Mouse (Mus musculus): Measurements from ENCODE around the gene Auh. TPM values are rescaled to one million over a fixed set of nuclear protein-coding genes. Genes with fewer than 3 reads are reported as not detected.
A peak's percentile ranks its signal among the peaks of the same experiment; 100 is the strongest.

Gene Auh
- total and polyA plus RNA-seq, 3 experiments = 14.7 to 19.5 TPM; not detected in 1

DNA sequence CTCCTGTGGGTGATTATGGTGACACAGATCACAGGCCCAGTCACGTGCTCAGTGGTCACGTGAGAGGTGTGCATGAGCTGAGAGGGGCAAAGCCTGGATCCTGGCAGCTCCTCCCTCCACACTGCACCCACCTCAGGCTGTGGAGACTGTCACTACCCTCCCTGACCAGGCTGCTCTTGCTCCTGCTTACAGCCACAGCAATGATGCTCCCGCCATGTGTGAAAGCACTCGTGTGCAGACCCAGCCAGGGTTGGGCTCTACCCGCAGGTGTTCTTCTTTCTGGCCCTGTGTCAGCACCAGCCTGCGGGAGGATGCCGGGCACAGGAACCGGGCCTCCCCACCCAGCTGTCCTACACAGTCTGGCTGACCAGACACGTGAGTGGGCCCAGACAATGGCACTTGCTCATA, 80.1 kb downstream of the Auh start:
- no peaks in the 10 kb centered on the region for H3K4me1 ChIP-seq (ENCODE audit: control insufficient read depth in 1 of 2, insufficient read depth in 2 of 2, low read length in 2 of 2)

DNA sequence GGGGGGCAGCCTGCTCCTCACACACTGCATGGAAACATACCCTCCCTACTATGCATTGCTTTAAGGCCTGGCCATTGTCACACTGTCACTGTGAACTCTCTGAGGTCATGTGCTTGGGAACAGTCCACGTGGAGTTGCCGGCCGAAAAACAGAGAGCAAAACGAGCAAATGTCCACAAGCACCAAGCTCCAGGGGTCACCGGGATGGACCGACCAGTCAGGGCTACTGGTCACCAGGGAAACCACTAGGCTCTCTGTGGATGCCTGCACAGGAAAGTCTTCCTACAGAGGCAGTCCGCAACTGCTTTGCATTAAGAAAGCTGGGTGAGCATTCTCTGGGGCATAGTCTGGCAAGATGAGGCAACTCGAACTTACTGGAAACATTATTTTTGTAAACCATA, 82.0 kb downstream of the Auh start:
- no peak overlapping the region for H3K9ac ChIP-seq (ENCODE audit: control insufficient read depth, low read depth, low read length, poor library complexity, severe bottlenecking)
- no peaks in the 10 kb centered on the region for H3K79me2 ChIP-seq (ENCODE audit: control insufficient read depth, insufficient read depth, low read length, poor library complexity)
- H3K36me3 ChIP-seq (ENCODE audit: control insufficient read depth in 1 of 2, insufficient read depth in 2 of 2, low read length in 2 of 2) = no peaks in the 10 kb centered on the region
- H3K9me3 ChIP-seq (replicated peaks; ENCODE audit: insufficient read depth, low read length) = no peaks in the 10 kb centered on the region
- no peak for DNase-seq (ENCODE audit: low read depth, low spot score)
- TF ChIP-seq ETS1 (IDR thresholded peaks at IDR 0.05; ENCODE audit: low read depth, low read length) = no peak
- H3K27ac ChIP-seq (ENCODE audit: control insufficient read depth, low read depth, low read length) = no peak overlapping the region
- H3K4me3 ChIP-seq (ENCODE audit: control insufficient read depth in 1 of 2, insufficient read depth in 1 of 2, low read depth in 2 of 2, low read length in 2 of 2) = no peak overlapping the region
- no peaks in the 10 kb centered on the region for H3K27me3 ChIP-seq (ENCODE audit: control insufficient read depth in 1 of 2, insufficient read depth in 2 of 2, low read length in 2 of 2)
- no peaks in the 10 kb centered on the region for H3K4me1 ChIP-seq (ENCODE audit: control insufficient read depth in 1 of 2, insufficient read depth in 2 of 2, low read length in 2 of 2)

More for the DNA sequence above, 80.1 kb downstream of the Auh start:
- H3K36me3 ChIP-seq (ENCODE audit: control insufficient read depth in 1 of 2, insufficient read depth in 2 of 2, low read length in 2 of 2) = no peaks in the 10 kb centered on the region
- H3K9ac ChIP-seq (ENCODE audit: control insufficient read depth, low read depth, low read length, poor library complexity, severe bottlenecking) = no peak overlapping the region
- no peak overlapping the region for H3K4me3 ChIP-seq (ENCODE audit: control insufficient read depth in 1 of 2, insufficient read depth in 1 of 2, low read depth in 2 of 2, low read length in 2 of 2)
- no peaks in the 10 kb centered on the region for H3K79me2 ChIP-seq (ENCODE audit: control insufficient read depth, insufficient read depth, low read length, poor library complexity)
- H3K9me3 ChIP-seq (replicated peaks; ENCODE audit: insufficient read depth, low read length) = no peaks in the 10 kb centered on the region
- DNase-seq (ENCODE audit: low read depth, low spot score) = no peak
- no peak overlapping the region for H3K27ac ChIP-seq (ENCODE audit: control insufficient read depth, low read depth, low read length)
- TF ChIP-seq SIN3A (IDR thresholded peaks at IDR 0.05; ENCODE audit: low read length) = no peak
- no peak for TF ChIP-seq ZNF384 (IDR thresholded peaks at IDR 0.05; ENCODE audit: low read depth, low read length)
- TF ChIP-seq NRF1 (IDR thresholded peaks at IDR 0.05; ENCODE audit: insufficient read depth, low read depth, low read length, poor library complexity, severe bottlenecking) = no peak
- no peak for TF ChIP-seq ZMIZ1 (IDR thresholded peaks at IDR 0.05; ENCODE audit: low read depth, low read length)
- 0 out of 2 replicates have a peak, but pooled peaks have one; percentile 11 for TF ChIP-seq USF1 (IDR thresholded peaks at IDR 0.05; ENCODE audit: low read depth, low read length)
- TF ChIP-seq SMC3 (IDR thresholded peaks at IDR 0.05; ENCODE audit: low read depth, low read length) = no peak
- no peak for TF ChIP-seq MAZ (IDR thresholded peaks at IDR 0.05; ENCODE audit: low read depth, low read length)
- H3K27me3 ChIP-seq (ENCODE audit: control insufficient read depth in 1 of 2, insufficient read depth in 2 of 2, low read length in 2 of 2) = no peaks in the 10 kb centered on the region

DNA sequence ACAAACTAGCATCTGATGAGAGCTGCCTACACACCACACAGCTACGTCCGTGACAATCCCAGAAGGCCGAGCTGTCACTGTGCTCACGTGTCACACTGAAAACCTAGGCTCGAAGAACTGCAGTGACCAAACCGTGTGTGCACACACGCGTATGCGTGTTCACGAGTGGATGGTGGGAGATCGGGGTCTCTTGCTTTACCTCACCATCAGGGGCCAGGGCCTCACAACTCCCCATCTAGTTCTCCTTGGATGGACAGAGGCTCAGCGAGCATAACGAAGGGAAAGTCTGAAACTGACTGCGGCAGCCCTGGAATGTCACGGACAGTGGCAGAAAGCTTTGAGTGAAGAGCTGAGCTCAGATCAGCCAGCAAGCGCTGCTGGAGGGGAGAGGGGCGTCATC, 82.4 kb downstream of the Auh start:
- no peaks in the 10 kb centered on the region for H3K36me3 ChIP-seq (ENCODE audit: control insufficient read depth in 1 of 2, insufficient read depth in 2 of 2, low read length in 2 of 2)
- TF ChIP-seq MXI1 (IDR thresholded peaks at IDR 0.05; ENCODE audit: low read depth, low read length) = no peak
- no peak for TF ChIP-seq MYC (IDR thresholded peaks at IDR 0.05; ENCODE audit: low read depth, low read length)
- TF ChIP-seq MAZ (IDR thresholded peaks at IDR 0.05; ENCODE audit: low read depth, low read length) = no peak
- no peak for TF ChIP-seq RAD21 (IDR thresholded peaks at IDR 0.05; ENCODE audit: low read depth, low read length)
- no peak for TF ChIP-seq MAX (IDR thresholded peaks at IDR 0.05; ENCODE audit: low read length)
- no peak for TF ChIP-seq GABPA (IDR thresholded peaks at IDR 0.05; ENCODE audit: low read depth, low read length)
- no peak for TF ChIP-seq ZC3H11A (IDR thresholded peaks at IDR 0.05; ENCODE audit: low read depth, low read length)
- TF ChIP-seq ELF1 (IDR thresholded peaks at IDR 0.05; ENCODE audit: low read depth, low read length) = no peak
- no peak for TF ChIP-seq ZNF384 (IDR thresholded peaks at IDR 0.05; ENCODE audit: low read depth, low read length)
- TF ChIP-seq POLR2AphosphoS2 (IDR thresholded peaks at IDR 0.05; ENCODE audit: low read length) = no peak
- no peak for TF ChIP-seq MEF2A (IDR thresholded peaks at IDR 0.05; ENCODE audit: extremely low read depth, insufficient replicate concordance, low read depth, low read length, poor library complexity, severe bottlenecking)
- H3K27ac ChIP-seq (ENCODE audit: control insufficient read depth, low read depth, low read length) = no peak overlapping the region
- H3K9me3 ChIP-seq (replicated peaks; ENCODE audit: insufficient read depth, low read length) = no peaks in the 10 kb centered on the region
- no peak overlapping the region for H3K4me3 ChIP-seq (ENCODE audit: control insufficient read depth in 1 of 2, insufficient read depth in 1 of 2, low read depth in 2 of 2, low read length in 2 of 2)
- H3K4me1 ChIP-seq (ENCODE audit: control insufficient read depth in 1 of 2, insufficient read depth in 2 of 2, low read length in 2 of 2) = no peaks in the 10 kb centered on the region
- no peaks in the 10 kb centered on the region for H3K79me2 ChIP-seq (ENCODE audit: control insufficient read depth, insufficient read depth, low read length, poor library complexity)
- H3K27me3 ChIP-seq (ENCODE audit: control insufficient read depth in 1 of 2, insufficient read depth in 2 of 2, low read length in 2 of 2) = no peaks in the 10 kb centered on the region
- H3K9ac ChIP-seq (ENCODE audit: control insufficient read depth, low read depth, low read length, poor library complexity, severe bottlenecking) = no peak overlapping the region
- DNase-seq (ENCODE audit: low read depth, low spot score) = no peak
